23 mouse cellular contexts compared by ENCODE assay signal in genomic region chr2:92524346-92524905, GRCm38 (mm10).
DNase-seq lines count a peak whose midpoint lies in the region; ATAC-seq lines count a peak whose summit lies in the region.
"Had no signal": no experiment of that assay in that cellular context is flagged by ENCODE, and none has a peak within 500 bp of the region (broad histone marks: within the 10 kb centered on the region; RNA-seq: fewer than 3 reads in every experiment).

No protein-coding gene starts in this region.

- H3K4me3 ChIP-seq in heart, embryonic 10.5 days, result no peak overlapping the region
- H3K4me3 ChIP-seq in heart, embryonic 11.5 days (ENCODE audit: low read depth, low read length), result no peak overlapping the region
- H3K4me3 ChIP-seq in kidney, embryonic 14.5 days (ENCODE audit: low read length), result no peak overlapping the region
- H3K4me3 ChIP-seq: embryonic facial prominence, embryonic 10.5 days; heart, adult 2 months; heart, embryonic 15.5 days; layer of hippocampus, adult 2 months had no signal

- WGBS in heart, embryonic 10.5 days, result 85% methylated on average over 9 of the region's 9 CpGs
- 82% methylated on average over 9 of the region's 9 CpGs for WGBS in heart, embryonic 11.5 days (ENCODE audit: insufficient replicate concordance)
- WGBS in kidney, embryonic 14.5 days, result 83% methylated on average over 9 of the region's 9 CpGs

- no peak overlapping the region for H3K9ac ChIP-seq in heart, embryonic 11.5 days (ENCODE audit: low read depth, low read length)
- no peak overlapping the region for H3K9ac ChIP-seq in kidney, embryonic 14.5 days (ENCODE audit: low read depth, low read length)
- H3K9ac ChIP-seq: forebrain, postnatal 0 days; heart, embryonic 15.5 days had no signal

- H3K27me3 ChIP-seq in heart, embryonic 10.5 days (ENCODE audit: insufficient read depth, poor library complexity, severe bottlenecking), result peaks cover 11% of the 10 kb centered on the region; the same call in 1 of the 2 replicates
- 0 out of 2 replicates have a peak, but pooled peaks cover 2% of the 10 kb centered on the region for H3K27me3 ChIP-seq in heart, embryonic 11.5 days (ENCODE audit: control insufficient read depth, insufficient read depth, low read length)
- no peaks in the 10 kb centered on the region for H3K27me3 ChIP-seq in kidney, embryonic 14.5 days (ENCODE audit: control insufficient read depth, insufficient read depth, low read length)
- H3K27me3 ChIP-seq: heart, embryonic 15.5 days had no signal

- no peak for ATAC-seq in heart, embryonic 11.5 days (replicated peaks; ENCODE audit: insufficient number of reproducible peaks, low FRiP score, low TSS enrichment)
- ATAC-seq in kidney, embryonic 14.5 days (ENCODE audit: low FRiP score, low TSS enrichment), result no peak
- ATAC-seq: forebrain, postnatal 0 days; hindbrain, embryonic 16.5 days; intestine, postnatal 0 days; lung, postnatal 0 days had no signal

- peak; percentile 57 for DNase-seq in heart, embryonic 10.5 days (ENCODE audit: low spot score)
- peak; percentile 18 to 41 for DNase-seq in kidney, adult 8-10 months
- DNase-seq in testis, postnatal 10 days (ENCODE audit: low spot score), result peak; percentile 30
- no peak for DNase-seq in testis, postnatal 14 days (ENCODE audit: low spot score)
- no peak for DNase-seq in lung, adult 18-20 months
- DNase-seq in embryo, embryonic 9.5 days (ENCODE audit: extremely low spot score), result no peak
- DNase-seq: cerebellum, adult 11 months; cerebellum, adult 9-11 months; forebrain, postnatal 0 days; gastrocnemius, postnatal 25 days; heart, adult 2 months; heart, postnatal 4 days; thymus, adult 18-20 months; thymus, postnatal 36 days had no signal

- no peak overlapping the region for H3K27ac ChIP-seq in heart, embryonic 10.5 days
- H3K27ac ChIP-seq in heart, embryonic 11.5 days (ENCODE audit: low read depth, low read length), result no peak overlapping the region
- no peak overlapping the region for H3K27ac ChIP-seq in kidney, embryonic 14.5 days (ENCODE audit: low read depth, low read length)
- H3K27ac ChIP-seq: embryonic facial prominence, embryonic 10.5 days; heart, adult 2 months; heart, embryonic 15.5 days; layer of hippocampus, adult 2 months; macrophage had no signal

- no peaks in the 10 kb centered on the region for H3K9me3 ChIP-seq in heart, embryonic 10.5 days
- no peaks in the 10 kb centered on the region for H3K9me3 ChIP-seq in heart, embryonic 11.5 days (replicated peaks; ENCODE audit: control insufficient read depth, low read length)
- H3K9me3 ChIP-seq in kidney, embryonic 14.5 days (ENCODE audit: control insufficient read depth, low read length), result no peaks in the 10 kb centered on the region
- H3K9me3 ChIP-seq: embryonic facial prominence, embryonic 10.5 days; heart, embryonic 15.5 days had no signal

- H3K36me3 ChIP-seq in heart, embryonic 10.5 days, result no peaks in the 10 kb centered on the region
- H3K36me3 ChIP-seq in heart, embryonic 11.5 days (ENCODE audit: control insufficient read depth, insufficient read depth, low read length), result no peaks in the 10 kb centered on the region
- no peaks in the 10 kb centered on the region for H3K36me3 ChIP-seq in kidney, embryonic 14.5 days (ENCODE audit: control insufficient read depth, insufficient read depth, low read length)
- H3K36me3 ChIP-seq: embryonic facial prominence, embryonic 10.5 days; heart, embryonic 15.5 days had no signal

- H3K4me2 ChIP-seq in heart, embryonic 11.5 days, result no peak overlapping the region
- H3K4me2 ChIP-seq in kidney, embryonic 14.5 days (replicated peaks; ENCODE audit: low read depth, low read length), result no peak overlapping the region
- H3K4me2 ChIP-seq: heart, embryonic 15.5 days had no signal

- H3K4me1 ChIP-seq in heart, embryonic 10.5 days, result peaks cover 14% of the 10 kb centered on the region
- peaks cover 7% of the 10 kb centered on the region; the same call in 1 of the 2 replicates for H3K4me1 ChIP-seq in heart, embryonic 11.5 days (ENCODE audit: control insufficient read depth, insufficient read depth, low read length)
- peaks cover 7% of the 10 kb centered on the region; the same call in 1 of the 2 replicates for H3K4me1 ChIP-seq in kidney, embryonic 14.5 days (ENCODE audit: control insufficient read depth, insufficient read depth, low read length)

Comparison
In these comparisons a context has a peak if more than half of its experiments do, and no peak if none do; other contexts are left out.
1. DNase-seq: peak in heart, embryonic 10.5 days (single experiment), kidney, adult 8-10 months (2 of 2) and testis, postnatal 10 days (single experiment); none in testis, postnatal 14 days (single experiment), lung, adult 18-20 months (0 of 2) and embryo, embryonic 9.5 days (single experiment).